Mouse (Mus musculus): Measurements from ENCODE around the gene AY074887.

AY074887 gene

DNA sequence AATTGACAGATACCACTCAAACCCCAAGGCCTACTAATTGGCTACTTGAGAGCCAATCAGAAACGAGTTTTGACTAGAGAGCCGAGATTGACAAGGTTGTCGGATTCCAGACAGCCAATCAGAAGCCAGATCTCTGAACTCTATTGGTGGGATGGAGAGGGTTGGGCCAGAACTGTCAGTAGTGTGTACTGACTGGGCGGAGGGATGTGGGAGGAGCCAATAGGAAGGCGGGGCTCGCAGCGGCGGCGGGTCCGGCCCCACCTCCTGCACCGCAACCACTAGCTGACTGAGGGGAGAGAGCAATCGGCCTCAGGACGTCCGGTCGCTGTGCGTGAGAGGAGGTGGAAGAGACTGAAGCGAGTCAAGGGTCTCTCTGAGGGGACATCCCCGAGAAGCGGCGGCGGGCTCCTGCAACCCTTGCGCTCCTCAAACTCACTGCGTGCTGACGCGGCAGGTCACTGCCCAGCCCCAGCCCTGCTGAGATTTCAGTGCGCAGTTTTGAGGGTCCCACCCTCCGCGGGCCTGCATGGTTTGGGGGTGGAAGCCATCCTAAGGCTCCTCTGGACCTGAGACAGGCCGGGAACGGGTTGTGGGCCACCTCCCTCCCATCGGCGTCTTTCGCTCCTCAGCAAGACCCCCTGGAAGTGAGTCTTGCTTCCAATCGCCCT is 33.7 kb downstream of the AY074887 start, which contains the start of gene Hykk:
Hykk (plus strand) TSS at position 274 of the 668 bp plus-strand sequence.
- ATAC-seq (ENCODE audit: insufficient number of reproducible peaks, low FRiP score, low TSS enrichment): peak; percentile 100

DNA sequence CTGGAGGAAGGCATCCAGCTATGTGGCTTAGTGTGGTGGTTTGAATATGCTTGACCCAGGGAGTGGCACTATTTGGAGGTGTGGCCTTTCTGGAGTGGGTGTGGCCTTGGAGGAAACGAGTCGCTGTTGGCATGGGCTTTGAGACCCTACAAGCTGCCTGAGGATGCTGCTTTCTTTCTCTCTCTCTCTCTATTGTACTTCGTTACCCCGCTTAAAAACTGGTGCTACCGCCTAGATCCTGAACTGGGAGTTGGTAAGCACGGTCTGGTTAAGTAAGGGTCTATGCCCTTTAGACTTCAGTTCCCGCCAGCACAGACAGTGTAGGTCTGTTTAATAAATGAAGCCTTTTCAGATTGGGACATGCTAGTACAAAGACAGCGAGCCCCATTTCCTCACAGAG is 34.4 kb downstream of the AY074887 start:
- no peak for ATAC-seq (ENCODE audit: insufficient number of reproducible peaks, low FRiP score, low TSS enrichment)

GRCm38 (mm10) chr9:54915576-54915975 is 35.2 kb downstream of the AY074887 start:
- ATAC-seq (ENCODE audit: insufficient number of reproducible peaks, low FRiP score, low TSS enrichment): no peak

- ATAC-seq (ENCODE audit: insufficient number of reproducible peaks, low FRiP score, low TSS enrichment): no peak
Measured at GRCm38 (mm10) chr9:54909446-54909845, 41.4 kb downstream of the AY074887 start.
